ENCODE assay signal across 25 mouse cellular contexts in genomic region chr2:120231642-120232041, GRCm38 (mm10). TPM values are rescaled to one million over a fixed set of nuclear protein-coding genes. Genes with fewer than 3 reads are reported as not detected.
DNase-seq lines count a peak whose midpoint lies in the region; ATAC-seq and TF ChIP-seq lines count a peak whose summit lies in the region.
"Had no signal": no experiment of that assay in that cellular context is flagged by ENCODE, and none has a peak within 500 bp of the region (broad histone marks: within the 10 kb centered on the region; RNA-seq: fewer than 3 reads in every experiment).

No protein-coding gene starts in this region.

- no peak overlapping the region for H3K4me3 ChIP-seq in gastrocnemius, adult 2 months
- no peak overlapping the region for H3K4me3 ChIP-seq in lung, postnatal 0 days (ENCODE audit: low read depth, low read length)
- no peak overlapping the region for H3K4me3 ChIP-seq in stomach, embryonic 15.5 days (replicated peaks)
- H3K4me3 ChIP-seq: embryonic facial prominence, embryonic 12.5 days; forebrain, embryonic 12.5 days; heart, embryonic 10.5 days; heart, embryonic 15.5 days; hindbrain, embryonic 13.5 days had no signal

- no peaks in the 10 kb centered on the region; the same call in 1 of the 2 replicates for H3K4me1 ChIP-seq in lung, postnatal 0 days (ENCODE audit: insufficient read depth, low read depth, low read length)
- no peaks in the 10 kb centered on the region for H3K4me1 ChIP-seq in stomach, embryonic 15.5 days
- H3K4me1 ChIP-seq: embryonic facial prominence, embryonic 12.5 days; forebrain, embryonic 12.5 days; hindbrain, embryonic 13.5 days had no signal

- peak overlapping the region; percentile 8; the same call in 1 of the 2 replicates for H3K27ac ChIP-seq in gastrocnemius, adult 2 months
- H3K27ac ChIP-seq in lung, postnatal 0 days (ENCODE audit: low read length) = no peak overlapping the region
- H3K27ac ChIP-seq in stomach, embryonic 15.5 days = no peak overlapping the region
- H3K27ac ChIP-seq: embryonic facial prominence, embryonic 12.5 days; forebrain, embryonic 12.5 days; heart, embryonic 10.5 days; heart, embryonic 15.5 days; hindbrain, embryonic 13.5 days had no signal

- H3K9me3 ChIP-seq in lung, postnatal 0 days (ENCODE audit: low read length) = no peaks in the 10 kb centered on the region
- H3K9me3 ChIP-seq in stomach, embryonic 15.5 days = no peaks in the 10 kb centered on the region
- H3K9me3 ChIP-seq: embryonic facial prominence, embryonic 12.5 days; forebrain, embryonic 12.5 days; G1E; heart, embryonic 10.5 days; heart, embryonic 15.5 days; hindbrain, embryonic 13.5 days had no signal

- no peak for DNase-seq in gastrocnemius, adult 2 months
- DNase-seq in gastrocnemius, postnatal 10 days = no peak
- DNase-seq in lung, postnatal 0 days (ENCODE audit: low spot score) = no peak
- no peak for DNase-seq in lung, postnatal 36 days
- no peak for DNase-seq in frontal cortex, postnatal 36 days (ENCODE audit: low spot score in 2 of 2)
- no peak for DNase-seq in spleen, postnatal 4 days (ENCODE audit: low spot score in 2 of 2)
- DNase-seq: adrenal gland, adult 8-10 months; adrenal gland, postnatal 36 days; B cell, adult 2 months; cerebellum, adult 8-10 months; cerebellum, postnatal 14 days; gastrocnemius, postnatal 36 days; heart, adult 18-20 months; heart, postnatal 14 days had no signal

- peak; percentile 63; the same call in 1 of the 2 replicates for ATAC-seq in lung, postnatal 0 days
- peak; percentile 81 for ATAC-seq in stomach, embryonic 15.5 days (ENCODE audit: insufficient read depth, low FRiP score, low read depth)
- ATAC-seq: CD4-positive, CD25-positive, alpha-beta regulatory T cell, adult 4 months; forebrain, embryonic 16.5 days had no signal

- TF ChIP-seq EP300 in lung, postnatal 0 days (IDR thresholded peaks at IDR 0.05) = no peak

- no peaks in the 10 kb centered on the region for H3K36me3 ChIP-seq in lung, postnatal 0 days (ENCODE audit: insufficient read depth, low read length)
- H3K36me3 ChIP-seq in stomach, embryonic 15.5 days = no peaks in the 10 kb centered on the region
- H3K36me3 ChIP-seq: embryonic facial prominence, embryonic 12.5 days; forebrain, embryonic 12.5 days; G1E; heart, embryonic 10.5 days; heart, embryonic 15.5 days; hindbrain, embryonic 13.5 days had no signal

- no peak overlapping the region for H3K9ac ChIP-seq in lung, postnatal 0 days (replicated peaks; ENCODE audit: low read depth)
- no peak overlapping the region for H3K9ac ChIP-seq in stomach, embryonic 15.5 days
- H3K9ac ChIP-seq: embryonic facial prominence, embryonic 12.5 days; forebrain, embryonic 12.5 days; heart, embryonic 15.5 days; hindbrain, embryonic 13.5 days had no signal

- H3K4me2 ChIP-seq in lung, postnatal 0 days (replicated peaks; ENCODE audit: low read depth, low read length) = no peak overlapping the region
- no peak overlapping the region for H3K4me2 ChIP-seq in stomach, embryonic 15.5 days
- H3K4me2 ChIP-seq: embryonic facial prominence, embryonic 12.5 days; forebrain, embryonic 12.5 days; heart, embryonic 15.5 days; hindbrain, embryonic 13.5 days had no signal

- intact Hi-C loops in gastrocnemius, adult 2 months (cut with DNase I) = no loop called here

- no peak for TF ChIP-seq CTCF in gastrocnemius, adult 2 months (IDR thresholded peaks at IDR 0.05)
- TF ChIP-seq CTCF in lung, postnatal 0 days (IDR thresholded peaks at IDR 0.05) = no peak

- WGBS in lung, postnatal 0 days = 34% methylated on average over 3 of the region's 3 CpGs
- 37% methylated on average over 3 of the region's 3 CpGs for WGBS in stomach, embryonic 15.5 days

- no peaks in the 10 kb centered on the region for H3K27me3 ChIP-seq in lung, postnatal 0 days (replicated peaks; ENCODE audit: insufficient read depth, low read length)
- H3K27me3 ChIP-seq in stomach, embryonic 15.5 days (replicated peaks) = no peaks in the 10 kb centered on the region
- H3K27me3 ChIP-seq: embryonic facial prominence, embryonic 12.5 days; forebrain, embryonic 12.5 days; heart, embryonic 15.5 days; hindbrain, embryonic 13.5 days had no signal

RNA-seq across cellular contexts. Expression of gene Pla2g4e, which starts 13.5 kb away (rescaled TPM):
- total RNA-seq in gastrocnemius, adult 2 months (2021) = 10 to 100 TPM; 27.8 to 31.8 TPM
- 10 to 100 TPM; 32.5 to 33.7 TPM for total RNA-seq in gastrocnemius, postnatal 10 days (2021)
- 0.13 TPM in 1 of 2 replicates, not detected in the other for polyA plus RNA-seq in lung, postnatal 0 days (2015; fragmentation: Nextera tagmentation; extraction: Ambion mirVana)
- polyA plus RNA-seq in stomach, embryonic 15.5 days (2015; fragmentation: Nextera tagmentation; extraction: Ambion mirVana) = 0.92 and 1.8 TPM in 2 replicates
- total RNA-seq: hematopoietic stem cell, adult 5-6 weeks had no signal
- polyA plus RNA-seq: CD4-positive, CD25-positive, alpha-beta regulatory T cell, adult 4 months; G1E had no signal

RNA-seq across cellular contexts. Expression of gene Pla2g4d, which starts 57.4 kb away (rescaled TPM):
- not detected for total RNA-seq in gastrocnemius, adult 2 months (2021)
- not detected for total RNA-seq in gastrocnemius, postnatal 10 days (2021)
- not detected in 2 replicates for polyA plus RNA-seq in lung, postnatal 0 days (2015; fragmentation: Nextera tagmentation; extraction: Ambion mirVana)
- not detected in 2 replicates for polyA plus RNA-seq in stomach, embryonic 15.5 days (2015; fragmentation: Nextera tagmentation; extraction: Ambion mirVana)
- total RNA-seq: gastrocnemius, adult 18-20 months; gastrocnemius, postnatal 36 days; heart, adult 18-20 months; heart, postnatal 14 days; hematopoietic stem cell, adult 5-6 weeks had no signal
- polyA plus RNA-seq: CD4-positive, CD25-positive, alpha-beta regulatory T cell, adult 4 months; forebrain, embryonic 12.5 days; forebrain, embryonic 16.5 days; G1E; heart, embryonic 10.5 days; hindbrain, embryonic 13.5 days had no signal
